10 mouse cellular contexts compared by ENCODE assay signal in the genomic region with DNA sequence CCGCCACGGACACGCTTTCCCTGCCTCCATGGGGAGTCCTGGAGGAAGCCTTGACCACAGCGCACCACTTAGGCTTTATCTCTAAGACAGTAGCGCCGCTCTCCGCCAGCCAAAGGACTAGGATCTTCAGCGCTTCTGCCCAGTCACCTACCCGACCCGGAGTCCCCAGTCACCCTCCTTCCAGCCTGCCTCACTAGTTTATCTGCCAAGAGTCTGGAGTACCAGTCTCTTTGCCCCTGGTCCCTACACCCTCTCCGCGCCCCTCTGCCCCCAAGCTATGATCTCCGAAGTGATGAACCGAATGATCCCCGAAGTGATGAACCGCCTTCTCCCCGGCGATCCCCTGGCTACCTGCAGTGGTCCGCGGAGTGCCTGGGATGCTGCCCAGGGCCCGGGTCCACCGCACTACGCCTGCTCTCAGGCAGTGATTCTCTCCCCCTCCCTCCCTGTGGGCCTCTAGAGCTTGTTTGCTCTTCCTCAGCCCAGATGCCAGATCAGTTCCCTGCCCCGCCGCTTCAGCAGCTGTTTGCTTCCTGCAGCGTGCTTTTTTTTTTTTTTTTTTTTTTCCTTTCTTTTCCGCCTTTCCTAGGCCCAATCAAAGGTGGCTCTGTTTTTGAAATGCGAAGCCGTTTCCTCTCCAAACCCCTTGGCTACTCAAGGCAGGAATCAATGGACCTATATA. TPM values are rescaled to one million over a fixed set of nuclear protein-coding genes. Genes with fewer than 3 reads are reported as not detected.
A peak's percentile ranks its signal among the peaks of the same experiment; 100 is the strongest.
DNase-seq lines count a peak whose midpoint lies in the region; ATAC-seq and TF ChIP-seq lines count a peak whose summit lies in the region.
"Had no signal": no experiment of that assay in that cellular context is flagged by ENCODE, and none has a peak within 500 bp of the region (broad histone marks: within the 10 kb centered on the region; RNA-seq: fewer than 3 reads in every experiment).

A gene (plus strand): TSS at position 592 of the 682 bp plus-strand sequence.

- WGBS in heart, embryonic 10.5 days, result under 1% methylated on average over 29 of the region's 29 CpGs
- under 1% methylated on average over 28 of the region's 29 CpGs for WGBS in liver, embryonic 14.5 days (ENCODE audit: insufficient replicate concordance)
- under 1% methylated on average over 29 of the region's 29 CpGs for WGBS in neural tube, embryonic 13.5 days

- 0 out of 2 replicates have a peak, but pooled peaks have one; percentile 28 for ATAC-seq in liver, embryonic 14.5 days (ENCODE audit: insufficient read depth)
- ATAC-seq in neural tube, embryonic 13.5 days (ENCODE audit: low read depth), result peak; percentile 90
- no peak; the same call in 1 of the 2 replicates for ATAC-seq in monocyte, adult 5-6 weeks (replicated peaks; ENCODE audit: insufficient number of reproducible peaks, low FRiP score, low TSS enrichment, poor library complexity, severe bottlenecking)
- ATAC-seq: Patski had no signal

- no peaks in the 10 kb centered on the region for H3K36me3 ChIP-seq in heart, embryonic 10.5 days
- no peaks in the 10 kb centered on the region for H3K36me3 ChIP-seq in liver, embryonic 14.5 days (replicated peaks; ENCODE audit: control insufficient read depth, insufficient read depth, low read depth)
- no peaks in the 10 kb centered on the region for H3K36me3 ChIP-seq in neural tube, embryonic 13.5 days

- peak; percentile 80 for DNase-seq in heart, embryonic 10.5 days (ENCODE audit: low spot score)
- DNase-seq in heart, adult 9 months (ENCODE audit: low spot score in 2 of 2), result no peak
- peak; percentile 80 for DNase-seq in brain, adult 2 months (ENCODE audit: low read depth, low spot score)
- DNase-seq in frontal cortex, postnatal 25 days (ENCODE audit: low spot score in 2 of 2), result peak; percentile 17 to 37
- peak; percentile 48 for DNase-seq in kidney, postnatal 14 days
- peak in 1 of 3 experiments; percentile 1 for DNase-seq in liver, embryonic 14.5 days (ENCODE audit: low read depth in 3 of 3, low spot score in 3 of 3)

- no peak within 1 kb of the TSS for H3K9ac ChIP-seq in liver, embryonic 14.5 days (replicated peaks)
- peak within 1 kb of the TSS; percentile 78 for H3K9ac ChIP-seq in neural tube, embryonic 13.5 days

- no peaks in the 10 kb centered on the region for H3K27me3 ChIP-seq in heart, embryonic 10.5 days (ENCODE audit: insufficient read depth, poor library complexity, severe bottlenecking)
- H3K27me3 ChIP-seq in liver, embryonic 14.5 days (ENCODE audit: control insufficient read depth, insufficient read depth, low read length), result no peaks in the 10 kb centered on the region; the same call in none of the 2 replicates
- peaks cover 6% of the 10 kb centered on the region; the same call in 1 of the 2 replicates for H3K27me3 ChIP-seq in neural tube, embryonic 13.5 days
- H3K27me3 ChIP-seq: Patski had no signal

- peak within 1 kb of the TSS; percentile 57 for H3K4me2 ChIP-seq in liver, embryonic 14.5 days (ENCODE audit: low read depth)
- peak within 1 kb of the TSS; percentile 83 for H3K4me2 ChIP-seq in neural tube, embryonic 13.5 days

- TF ChIP-seq CTCF in liver, embryonic 14.5 days (IDR thresholded peaks at IDR 0.05; ENCODE audit: low read depth), result peak; percentile 41; the same call in 1 of the 2 replicates

- no peak for TF ChIP-seq EP300 in liver, embryonic 14.5 days (IDR thresholded peaks at IDR 0.05; ENCODE audit: low read depth)

- peak within 1 kb of the TSS; percentile 72 for H3K4me3 ChIP-seq in heart, embryonic 10.5 days
- peak within 1 kb of the TSS; percentile 40 to 55 for H3K4me3 ChIP-seq in liver, embryonic 14.5 days (ENCODE audit: insufficient read depth in 1 of 2, low read depth in 2 of 2, low read length in 2 of 2)
- peak within 1 kb of the TSS; percentile 55 for H3K4me3 ChIP-seq in neural tube, embryonic 13.5 days

- no peaks in the 10 kb centered on the region for H3K9me3 ChIP-seq in heart, embryonic 10.5 days
- no peaks in the 10 kb centered on the region for H3K9me3 ChIP-seq in liver, embryonic 14.5 days (ENCODE audit: control insufficient read depth, low read length)
- no peaks in the 10 kb centered on the region for H3K9me3 ChIP-seq in neural tube, embryonic 13.5 days

- peaks cover 13% of the 10 kb centered on the region for H3K4me1 ChIP-seq in heart, embryonic 10.5 days
- H3K4me1 ChIP-seq in liver, embryonic 14.5 days (replicated peaks; ENCODE audit: control insufficient read depth in 2 of 2, insufficient read depth in 2 of 2, low read length in 1 of 2), result no peaks in the 10 kb centered on the region
- H3K4me1 ChIP-seq in neural tube, embryonic 13.5 days (replicated peaks), result peaks cover 23% of the 10 kb centered on the region; the same call in 1 of the 2 replicates

- peak within 1 kb of the TSS; percentile 90 for H3K27ac ChIP-seq in heart, embryonic 10.5 days
- no peak within 1 kb of the TSS for H3K27ac ChIP-seq in liver, embryonic 14.5 days
- 0 out of 2 replicates have a peak within 1 kb of the TSS, but pooled peaks have one; percentile 28 for H3K27ac ChIP-seq in neural tube, embryonic 13.5 days (replicated peaks)

RNA-seq across cellular contexts. Expression of the gene that starts here (rescaled TPM):
- 62.0 and 87.6 TPM in 2 replicates for polyA plus RNA-seq in heart, embryonic 10.5 days (2016; fragmentation: Nextera tagmentation; extraction: Ambion mirVana)
- polyA plus RNA-seq in liver, embryonic 14.5 days (2012; rRNA removed), result 0.42 and 0.73 TPM in 2 replicates
- 0.28 and 0.58 TPM in 2 replicates for polyA plus RNA-seq in liver, embryonic 14.5 days (2014; fragmentation: Nextera tagmentation; extraction: Ambion mirVana)
- polyA plus RNA-seq in neural tube, embryonic 13.5 days (2015; fragmentation: Nextera tagmentation; extraction: Ambion mirVana), result 3.0 and 4.7 TPM in 2 replicates
- not detected in 3 replicates for total RNA-seq in monocyte, adult 5-6 weeks (2017)
- total RNA-seq: neutrophil, adult 5-6 weeks had no signal
- polyA plus RNA-seq: Patski had no signal

Comparison
In these comparisons a context has a peak if more than half of its experiments do, and no peak if none do; other contexts are left out.
1. RNA of the gene that starts here (polyA plus RNA-seq): 62.0 to 87.6 TPM in heart, embryonic 10.5 days; 3.0 to 4.7 TPM in neural tube, embryonic 13.5 days and 0.28 to 0.73 TPM in liver, embryonic 14.5 days; every median in the first group is over 10 times any median in the second.
2. DNase-seq: peak in heart, embryonic 10.5 days (single experiment), brain, adult 2 months (single experiment), frontal cortex, postnatal 25 days (2 of 2) and kidney, postnatal 14 days (single experiment); none in heart, adult 9 months (0 of 2).
3. Peak in ATAC-seq, H3K4me3 ChIP-seq and H3K4me2 ChIP-seq in liver, embryonic 14.5 days; RNA of the gene not detected or under 1 TPM.
4. Peak in every context shown above with its lines, with median percentiles within 50 percentile points of each other: H3K4me3 ChIP-seq.